Mouse (Mus musculus) forebrain, embryonic 13.5 days (tissue): ENCODE measurements around the gene Gps2. TPM values are rescaled to one million over a fixed set of nuclear protein-coding genes. Genes with fewer than 3 reads are reported as not detected.

Source experiments
- ATAC-seq: fragments of 200-750 bp; cut with Nextera tagmentation; 2 replicates; pipeline ENCODE4 v1.8.0; 2017
- H3K27ac ChIP-seq: fragments of 300-500 bp; sonication (generic); 2 replicates; pipeline ENCODE4 v1.5.1; 2015; ENCODE audit warnings: inconsistent platforms, mild to moderate bottlenecking, moderate library complexity
- H3K27me3 ChIP-seq: fragments of 300-500 bp; sonication (generic); 2 replicates; pipeline ENCODE4 v1.6.1; 2015; ENCODE audit warnings: mild to moderate bottlenecking, inconsistent platforms
- H3K36me3 ChIP-seq: fragments of 300-500 bp; sonication (generic); 2 replicates; pipeline ENCODE4 v1.6.1; 2015; ENCODE audit warnings: mild to moderate bottlenecking, inconsistent platforms; ENCODE audit not compliant: poor library complexity, severe bottlenecking
- H3K4me1 ChIP-seq: fragments of 300-500 bp; sonication (generic); 2 replicates; pipeline ENCODE4 v1.6.1; 2015; ENCODE audit warnings: inconsistent platforms
- H3K4me2 ChIP-seq: fragments of 300-500 bp; sonication (generic); 2 replicates; pipeline ENCODE4 v1.6.1; 2015; ENCODE audit warnings: inconsistent platforms, mild to moderate bottlenecking, moderate library complexity
- H3K4me3 ChIP-seq: fragments of 300-500 bp; sonication (generic); 2 replicates; pipeline ENCODE4 v1.5.1; 2015; ENCODE audit warnings: mild to moderate bottlenecking, inconsistent platforms
- H3K9ac ChIP-seq: fragments of 300-500 bp; sonication (generic); 2 replicates; pipeline ENCODE4 v1.6.1; 2015; ENCODE audit warnings: mild to moderate bottlenecking, inconsistent platforms
- H3K9me3 ChIP-seq: fragments of 300-500 bp; sonication (generic); replicated peaks from 2 replicates; pipeline ENCODE4 v1.6.1; 2016; ENCODE audit warnings: inconsistent platforms
- WGBS: fragments of 180-500 bp; shearing (Covaris S2); methylation state at CpG from one replicate; pipeline ENCODE4 v1.1.7; 2015; 5-methylcytosine and 5-hydroxymethylcytosine counted together
- microRNA-seq: library from miRNA; unstranded; fragments of <30 nt; microRNA quantifications from one replicate; pipeline ENCODE4, GENCODE M21; 2016
- polyA plus RNA-seq: library from polyadenylated mRNA; unstranded; fragments of >200 nt; fragmentation: Nextera tagmentation; extraction: Ambion mirVana; gene quantifications from 2 replicates; pipeline ENCODE4 v1.2.1, GENCODE M21; 2015

Gps2 gene
- polyA plus RNA-seq, 1 experiment from 2014 or later, result 90.1 TPM

GRCm38 (mm10) chr11:69964650-69965270 lies 51.1 kb downstream of the Gps2 start, which contains the start of gene Cldn7:
Gene Cldn7 (plus strand): TSS chr11:69964779.
- peaks cover 82% of the 10 kb centered on the region for H3K27me3 ChIP-seq
- no peak for ATAC-seq
- peak within 1 kb of the TSS; percentile 23 for H3K4me2 ChIP-seq
- WGBS, result 10% methylated on average over 24 of the region's 24 CpGs
- peaks cover 20% of the 10 kb centered on the region for H3K36me3 ChIP-seq
- H3K4me3 ChIP-seq, result peak within 1 kb of the TSS; percentile 9; the same call in 1 of the 2 replicates
- H3K27ac ChIP-seq, result no peak within 1 kb of the TSS
- H3K4me1 ChIP-seq, result peaks cover 10% of the 10 kb centered on the region
- H3K9me3 ChIP-seq, result no peaks in the 10 kb centered on the region
- no peak within 1 kb of the TSS for H3K9ac ChIP-seq

GRCm38 (mm10) chr11:69965271-69966005 lies 51.8 kb downstream of the Gps2 start:
- Histone ChIP-seq H3K36me3 (peaks cover 27% of the 10 kb centered on the region), H3K9me3 (no peaks in the 10 kb centered on the region), H3K4me2 (peak overlapping the region; percentile 52), H3K27ac (no peak overlapping the region), H3K4me3 (peak overlapping the region; percentile 31), H3K4me1 (peaks cover 10% of the 10 kb centered on the region), H3K9ac (no peak overlapping the region), H3K27me3 (peaks cover 82% of the 10 kb centered on the region)
- no peak for ATAC-seq
- WGBS, result 3% methylated on average over 49 of the region's 49 CpGs

Small RNA genes lying within 50 kb of the gene (microRNA-seq; reads per million reads assigned to microRNA genes)
- gene Mir6924, result not detected

Other genes with a start within 250 kb of the Gps2 start
- gene Cd68, start 247.7 kb upstream of the Gps2 start, polyA plus RNA-seq, result 4.4 and 5.2 TPM in 2 replicates
- gene Eif4a1, start 241.5 kb upstream of the Gps2 start, polyA plus RNA-seq, result 654 and 701 TPM in 2 replicates
- 93.7 and 99.6 TPM in 2 replicates for gene Senp3, start 231.8 kb upstream of the Gps2 start, polyA plus RNA-seq
- gene Tnfsf13, start 228.1 kb upstream of the Gps2 start, polyA plus RNA-seq, result 0.15 and 0.43 TPM in 2 replicates
- 1.00 and 1.1 TPM in 2 replicates for gene Tnfsf12, start 218.0 kb upstream of the Gps2 start, polyA plus RNA-seq
- 0.45 and 0.87 TPM in 2 replicates for gene Tnfsfm13, start 217.8 kb upstream of the Gps2 start, polyA plus RNA-seq
- 23.2 and 24.1 TPM in 2 replicates for gene Polr2a, start 155.3 kb upstream of the Gps2 start, polyA plus RNA-seq
- 0.26 and 0.58 TPM in 2 replicates for gene Slc35g3, start 151.9 kb upstream of the Gps2 start, polyA plus RNA-seq
- 1.6 and 1.8 TPM in 2 replicates for gene Zbtb4, start 148.0 kb upstream of the Gps2 start, polyA plus RNA-seq
- gene Chrnb1, start 117.9 kb upstream of the Gps2 start, polyA plus RNA-seq, result 1.5 TPM in 2 replicates
- 3.3 and 3.8 TPM in 2 replicates for gene Fgf11, start 112.0 kb upstream of the Gps2 start, polyA plus RNA-seq
- 0.39 and 1.00 TPM in 2 replicates for gene Tmem102, start 108.3 kb upstream of the Gps2 start, polyA plus RNA-seq
- not detected in 2 replicates for gene Gm39566, start 98.6 kb upstream of the Gps2 start, polyA plus RNA-seq
- not detected in 2 replicates for gene Spem2, start 95.4 kb upstream of the Gps2 start, polyA plus RNA-seq
- gene Spem1, start 91.7 kb upstream of the Gps2 start, polyA plus RNA-seq, result 0.37 and 0.52 TPM in 2 replicates
- gene Nlgn2, start 76.1 kb upstream of the Gps2 start, polyA plus RNA-seq, result 16.6 and 17.0 TPM in 2 replicates
- gene Tmem256, start 75.4 kb upstream of the Gps2 start, polyA plus RNA-seq, result 340 and 360 TPM in 2 replicates
- 44.1 and 45.4 TPM in 2 replicates for gene Plscr3, start 67.5 kb upstream of the Gps2 start, polyA plus RNA-seq
- 0.09 and 0.20 TPM in 2 replicates for gene Tnk1, start 55.2 kb upstream of the Gps2 start, polyA plus RNA-seq
- not detected in 2 replicates for gene Tmem95, start 35.9 kb upstream of the Gps2 start, polyA plus RNA-seq
- gene Kctd11, start 32.5 kb upstream of the Gps2 start, polyA plus RNA-seq, result 1.3 and 1.4 TPM in 2 replicates
- gene Acap1, start 18.3 kb upstream of the Gps2 start, polyA plus RNA-seq, result 0.28 and 0.34 TPM in 2 replicates
- 19.1 and 20.3 TPM in 2 replicates for gene 2810408A11Rik, start 12.9 kb upstream of the Gps2 start, polyA plus RNA-seq
- 15.5 and 20.2 TPM in 2 replicates for gene Neurl4, start 12.8 kb upstream of the Gps2 start, polyA plus RNA-seq
- 1,467 and 1,510 TPM in 2 replicates for gene Eif5a, start 8.1 kb downstream of the Gps2 start, polyA plus RNA-seq
- gene Ybx2, start 21.9 kb downstream of the Gps2 start, polyA plus RNA-seq, result 4.5 and 6.0 TPM in 2 replicates
- gene Slc2a4, start 34.3 kb downstream of the Gps2 start, polyA plus RNA-seq, result 9.3 and 12.6 TPM in 2 replicates
- 0.59 and 1.4 TPM in 2 replicates for gene Cldn7, start 50.9 kb downstream of the Gps2 start, polyA plus RNA-seq
- gene Ctdnep1, start 67.3 kb downstream of the Gps2 start, polyA plus RNA-seq, result 21.1 and 24.3 TPM in 2 replicates
- 157 and 164 TPM in 2 replicates for gene Elp5, start 68.6 kb downstream of the Gps2 start, polyA plus RNA-seq
- gene Gabarap, start 77.3 kb downstream of the Gps2 start, polyA plus RNA-seq, result 598 and 670 TPM in 2 replicates
- 78.5 and 79.9 TPM in 2 replicates for gene Phf23, start 81.9 kb downstream of the Gps2 start, polyA plus RNA-seq
- 31.8 and 35.4 TPM in 2 replicates for gene Dvl2, start 86.7 kb downstream of the Gps2 start, polyA plus RNA-seq
- gene Acadvl, start 101.5 kb downstream of the Gps2 start, polyA plus RNA-seq, result 48.7 and 51.3 TPM in 2 replicates
- 26.2 and 31.1 TPM in 2 replicates for gene Dlg4, start 103.1 kb downstream of the Gps2 start, polyA plus RNA-seq
- 0.37 and 0.59 TPM in 2 replicates for gene Asgr1, start 140.2 kb downstream of the Gps2 start, polyA plus RNA-seq
- not detected in 2 replicates for gene Asgr2, start 178.8 kb downstream of the Gps2 start, polyA plus RNA-seq
- 0.32 TPM in 1 of 2 replicates, not detected in the other for gene Mgl2, start 216.4 kb downstream of the Gps2 start, polyA plus RNA-seq
- gene Clec10a, start 242.3 kb downstream of the Gps2 start, polyA plus RNA-seq, result 0.53 TPM in 1 of 2 replicates, not detected in the other